In genomic region chr13:59675151-59676011, GRCm38 (mm10) we compare ENCODE assay signal across 8 mouse cellular contexts. TPM values are rescaled to one million over a fixed set of nuclear protein-coding genes. Genes with fewer than 3 reads are reported as not detected.
DNase-seq lines count a peak whose midpoint lies in the region; ATAC-seq and TF ChIP-seq lines count a peak whose summit lies in the region.

TSS of gene Golm1 (minus strand) at chr13:59675811.

- DNase-seq in CD4-positive, CD25-positive, alpha-beta regulatory T cell, adult 2 months (ENCODE audit: low read depth, low spot score): peak; percentile 62
- peak; percentile 16 to 32 for DNase-seq in adrenal gland, postnatal 4 days (ENCODE audit: low spot score in 2 of 2)
- DNase-seq in liver, adult 2 months (ENCODE audit: extremely low read depth, low read depth, low spot score): no peak
- peak; percentile 49 for DNase-seq in midbrain, postnatal 0 days (ENCODE audit: low spot score)
- peak; percentile 66 to 70 for DNase-seq in spleen, postnatal 36 days (ENCODE audit: low spot score in 2 of 2)

- H3K4me2 ChIP-seq in embryonic facial prominence, embryonic 13.5 days: peak within 1 kb of the TSS; percentile 79
- H3K4me2 ChIP-seq in heart, embryonic 11.5 days: peak within 1 kb of the TSS; percentile 67
- peak within 1 kb of the TSS; percentile 61 for H3K4me2 ChIP-seq in kidney, embryonic 14.5 days (replicated peaks; ENCODE audit: low read depth, low read length)
- peak within 1 kb of the TSS; percentile 73 for H3K4me2 ChIP-seq in midbrain, postnatal 0 days (ENCODE audit: low read depth, low read length, poor library complexity, severe bottlenecking)

- peak within 1 kb of the TSS; percentile 83 for H3K9ac ChIP-seq in embryonic facial prominence, embryonic 13.5 days
- H3K9ac ChIP-seq in heart, embryonic 11.5 days (ENCODE audit: low read depth, low read length): peak within 1 kb of the TSS; percentile 88
- peak within 1 kb of the TSS; percentile 74 for H3K9ac ChIP-seq in kidney, embryonic 14.5 days (ENCODE audit: low read depth, low read length)
- peak within 1 kb of the TSS; percentile 78 for H3K9ac ChIP-seq in liver, adult 2 months (ENCODE audit: low read depth, low read length)
- H3K9ac ChIP-seq in midbrain, postnatal 0 days (replicated peaks; ENCODE audit: low read length, poor library complexity, severe bottlenecking): peak within 1 kb of the TSS; percentile 71

- no peaks in the 10 kb centered on the region for H3K79me2 ChIP-seq in liver, adult 2 months (ENCODE audit: control insufficient read depth, insufficient read depth, low read length)

- 0 out of 2 replicates have a peak, but pooled peaks have one; percentile 27 for ATAC-seq in embryonic facial prominence, embryonic 13.5 days (ENCODE audit: insufficient number of reproducible peaks, insufficient read depth, low FRiP score, low TSS enrichment, low read depth)
- peak; percentile 90 for ATAC-seq in heart, embryonic 11.5 days (replicated peaks; ENCODE audit: insufficient number of reproducible peaks, low FRiP score, low TSS enrichment)
- peak; percentile 89 for ATAC-seq in kidney, embryonic 14.5 days (ENCODE audit: low FRiP score, low TSS enrichment)
- peak; percentile 72 for ATAC-seq in midbrain, postnatal 0 days (ENCODE audit: low FRiP score)

- no peaks in the 10 kb centered on the region for H3K36me3 ChIP-seq in embryonic facial prominence, embryonic 13.5 days
- H3K36me3 ChIP-seq in heart, embryonic 11.5 days (ENCODE audit: control insufficient read depth, insufficient read depth, low read length): no peaks in the 10 kb centered on the region; the same call in 1 of the 2 replicates
- no peaks in the 10 kb centered on the region for H3K36me3 ChIP-seq in kidney, embryonic 14.5 days (ENCODE audit: control insufficient read depth, insufficient read depth, low read length)
- no peaks in the 10 kb centered on the region for H3K36me3 ChIP-seq in liver, adult 2 months (ENCODE audit: control insufficient read depth, insufficient read depth, low read length)
- H3K36me3 ChIP-seq in midbrain, postnatal 0 days (ENCODE audit: insufficient read depth, low read length): no peaks in the 10 kb centered on the region

- WGBS in embryonic facial prominence, embryonic 13.5 days: under 1% methylated on average over 49 of the region's 61 CpGs
- WGBS in heart, embryonic 11.5 days (ENCODE audit: insufficient replicate concordance): 1% methylated on average over 51 of the region's 61 CpGs
- WGBS in kidney, embryonic 14.5 days: 1% methylated on average over 45 of the region's 61 CpGs
- under 1% methylated on average over 54 of the region's 61 CpGs for WGBS in liver, adult 2 months
- under 1% methylated on average over 45 of the region's 61 CpGs for WGBS in midbrain, postnatal 0 days

- peak within 1 kb of the TSS; percentile 71 for H3K4me3 ChIP-seq in embryonic facial prominence, embryonic 13.5 days
- peak within 1 kb of the TSS; percentile 79 for H3K4me3 ChIP-seq in heart, embryonic 11.5 days (ENCODE audit: low read depth, low read length)
- H3K4me3 ChIP-seq in kidney, embryonic 14.5 days (ENCODE audit: low read length): peak within 1 kb of the TSS; percentile 77
- H3K4me3 ChIP-seq in liver, adult 2 months (ENCODE audit: insufficient read depth, low read depth, low read length): peak within 1 kb of the TSS; percentile 95
- peak within 1 kb of the TSS; percentile 82 for H3K4me3 ChIP-seq in midbrain, postnatal 0 days (ENCODE audit: low read depth, low read length)

- TF ChIP-seq CTCF in liver, adult 2 months (IDR thresholded peaks at IDR 0.05; ENCODE audit: low read depth, low read length): no peak
- no peak for TF ChIP-seq CTCF in midbrain, postnatal 0 days (IDR thresholded peaks at IDR 0.05)

- TF ChIP-seq POLR2A in liver, adult 2 months (IDR thresholded peaks at IDR 0.05; ENCODE audit: extremely low read depth, insufficient read depth, low read length): no peak

- H3K27me3 ChIP-seq in embryonic facial prominence, embryonic 13.5 days: no peaks in the 10 kb centered on the region
- H3K27me3 ChIP-seq in heart, embryonic 11.5 days (ENCODE audit: control insufficient read depth, insufficient read depth, low read length): no peaks in the 10 kb centered on the region
- H3K27me3 ChIP-seq in kidney, embryonic 14.5 days (ENCODE audit: control insufficient read depth, insufficient read depth, low read length): no peaks in the 10 kb centered on the region
- peaks cover 3% of the 10 kb centered on the region; the same call in 1 of the 2 replicates for H3K27me3 ChIP-seq in liver, adult 2 months (ENCODE audit: control insufficient read depth, insufficient read depth, low read length)
- H3K27me3 ChIP-seq in midbrain, postnatal 0 days (ENCODE audit: insufficient read depth, low read length): no peaks in the 10 kb centered on the region

- peak within 1 kb of the TSS; percentile 85 for H3K27ac ChIP-seq in embryonic facial prominence, embryonic 13.5 days
- H3K27ac ChIP-seq in heart, embryonic 11.5 days (ENCODE audit: low read depth, low read length): peak within 1 kb of the TSS; percentile 75
- peak within 1 kb of the TSS; percentile 74 for H3K27ac ChIP-seq in kidney, embryonic 14.5 days (ENCODE audit: low read depth, low read length)
- H3K27ac ChIP-seq in liver, adult 2 months (replicated peaks; ENCODE audit: insufficient read depth, low read depth, low read length): no peak within 1 kb of the TSS
- H3K27ac ChIP-seq in midbrain, postnatal 0 days (ENCODE audit: low read depth, low read length): peak within 1 kb of the TSS; percentile 62

- peaks cover 17% of the 10 kb centered on the region for H3K4me1 ChIP-seq in embryonic facial prominence, embryonic 13.5 days
- peaks cover 4% of the 10 kb centered on the region; the same call in 1 of the 2 replicates for H3K4me1 ChIP-seq in heart, embryonic 11.5 days (ENCODE audit: control insufficient read depth, insufficient read depth, low read length)
- peaks cover 11% of the 10 kb centered on the region for H3K4me1 ChIP-seq in kidney, embryonic 14.5 days (ENCODE audit: control insufficient read depth, insufficient read depth, low read length)
- peaks cover 2% of the 10 kb centered on the region; the same call in 1 of the 2 replicates for H3K4me1 ChIP-seq in liver, adult 2 months (ENCODE audit: control insufficient read depth, insufficient read depth, low read length)
- no peaks in the 10 kb centered on the region for H3K4me1 ChIP-seq in midbrain, postnatal 0 days (ENCODE audit: insufficient read depth, low read length)

- H3K9me3 ChIP-seq in embryonic facial prominence, embryonic 13.5 days: no peaks in the 10 kb centered on the region
- no peaks in the 10 kb centered on the region for H3K9me3 ChIP-seq in heart, embryonic 11.5 days (replicated peaks; ENCODE audit: control insufficient read depth, low read length)
- no peaks in the 10 kb centered on the region for H3K9me3 ChIP-seq in kidney, embryonic 14.5 days (ENCODE audit: control insufficient read depth, low read length)
- H3K9me3 ChIP-seq in midbrain, postnatal 0 days (ENCODE audit: low read length): no peaks in the 10 kb centered on the region

RNA-seq across cellular contexts. Expression of gene Golm1, which starts in this region (rescaled TPM):
- total RNA-seq in adrenal gland, postnatal 4 days (2021): 10 to 100 TPM; 18.5 to 22.7 TPM
- polyA plus RNA-seq in embryonic facial prominence, embryonic 13.5 days (2015; fragmentation: Nextera tagmentation; extraction: Ambion mirVana): 44.7 and 46.0 TPM in 2 replicates
- 64.8 and 68.7 TPM in 2 replicates for polyA plus RNA-seq in heart, embryonic 11.5 days (2014; fragmentation: Nextera tagmentation; extraction: Ambion mirVana)
- polyA plus RNA-seq in kidney, embryonic 14.5 days (2014; fragmentation: Nextera tagmentation; extraction: Ambion mirVana): 27.9 and 41.9 TPM in 2 replicates
- total RNA-seq in liver, adult 2 months (2014; rRNA removed): 3.3 and 3.6 TPM in 2 replicates
- polyA plus RNA-seq in liver, adult 2 months (2012; rRNA removed): 1.1 and 1.2 TPM in 2 replicates
- 13.0 and 17.1 TPM in 2 replicates for total RNA-seq in midbrain, postnatal 0 days (2014; rRNA removed)
- 13.0 and 15.3 TPM in 2 replicates for polyA plus RNA-seq in midbrain, postnatal 0 days (2015; fragmentation: Nextera tagmentation; extraction: Ambion mirVana)

Comparison
In these comparisons a context has a peak if more than half of its experiments do, and no peak if none do; other contexts are left out.
1. ATAC-seq: peak in every context shown above with its lines; median percentile 90 in heart, embryonic 11.5 days; 89 in kidney, embryonic 14.5 days; 72 in midbrain, postnatal 0 days; 27 in embryonic facial prominence, embryonic 13.5 days.